Mouse (Mus musculus) kidney, postnatal 14 days (tissue): ENCODE measurements around the gene Fam160a1.

Source experiments
- DNase-seq: peaks from one replicate; pipeline ENCODE4 v3.0.0; 2022; ENCODE audit warnings: mixed read lengths

Fam160a1 gene

DNA sequence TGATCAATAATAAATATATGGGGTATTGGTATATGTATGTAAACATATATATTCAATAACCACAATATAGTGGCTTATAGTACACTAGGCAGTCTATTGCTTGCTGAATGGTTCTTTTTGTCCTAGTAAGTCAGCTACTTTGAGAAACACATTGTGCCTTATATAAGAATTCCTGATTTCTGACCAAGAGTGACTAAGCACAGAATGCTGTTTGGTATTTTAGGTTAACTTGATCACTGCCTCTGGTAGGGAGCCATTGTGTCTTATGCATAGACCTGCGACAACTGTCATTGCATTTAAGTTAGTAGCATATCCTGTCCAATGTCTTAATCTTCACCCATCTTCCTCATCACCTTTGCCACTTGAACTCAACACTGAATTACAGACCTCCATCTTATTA, 197.3 kb downstream of the Fam160a1 start:
- DNase-seq = no peak

DNA sequence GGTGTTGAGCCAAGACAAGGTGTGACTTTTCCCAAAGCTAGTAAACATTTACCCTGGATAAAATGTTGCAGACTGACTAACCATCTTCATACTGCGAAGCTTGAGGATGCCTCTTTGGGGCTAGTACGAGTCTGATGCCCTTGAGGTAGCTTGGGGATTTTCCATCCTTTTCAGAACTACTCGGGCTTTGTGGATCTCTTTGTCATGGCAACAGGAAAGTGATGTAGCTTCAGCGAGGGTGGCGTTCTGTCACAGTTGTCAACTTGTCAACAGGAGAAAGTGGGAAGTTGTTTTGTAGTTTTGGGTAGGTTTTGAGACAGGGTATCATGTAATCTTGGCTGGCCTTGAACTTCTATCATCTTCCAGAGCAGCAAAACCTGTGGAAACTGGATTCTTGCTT, 197.7 kb downstream of the Fam160a1 start:
- DNase-seq = no peak

DNA sequence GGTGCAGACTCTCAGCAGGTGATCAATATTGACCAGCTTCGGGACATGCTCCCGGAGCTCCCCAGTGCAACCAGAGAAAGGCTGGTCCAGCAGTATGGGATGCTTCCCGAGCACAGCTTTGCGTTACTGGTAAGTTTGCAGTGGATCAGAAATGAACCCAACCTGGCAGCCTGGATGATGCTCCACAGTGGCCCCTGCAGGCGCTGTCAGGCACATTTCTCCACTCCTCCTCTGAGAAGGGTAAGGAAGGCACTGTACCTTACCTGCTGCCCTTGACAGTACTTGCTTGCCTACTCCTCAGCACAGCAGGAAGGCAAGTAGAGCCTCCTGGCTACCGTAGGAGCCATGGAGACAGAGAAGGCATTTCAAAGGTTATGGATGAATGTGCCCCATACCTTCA, 198.2 kb downstream of the Fam160a1 start:
- no peak for DNase-seq

DNA sequence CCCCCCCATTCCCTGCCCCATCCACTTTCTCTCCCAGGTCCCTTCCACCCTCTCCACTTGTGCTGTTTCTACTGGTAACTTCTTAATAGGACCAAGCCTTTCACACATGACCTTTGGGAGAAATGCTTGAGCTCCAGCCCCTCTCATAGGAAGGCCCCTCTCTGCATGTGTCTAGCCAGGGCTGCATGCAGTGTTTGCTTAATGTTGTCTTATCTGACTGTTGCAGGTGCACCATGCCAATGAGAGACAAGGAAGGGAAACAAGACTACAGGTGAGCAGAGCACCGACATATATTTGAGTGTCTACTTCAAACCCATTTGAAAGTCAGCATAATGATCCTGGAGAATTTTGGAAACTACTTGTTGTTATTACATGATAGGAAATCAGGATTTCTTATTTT, 200.7 kb downstream of the Fam160a1 start:
- DNase-seq = no peak
